Mouse (Mus musculus) spleen, embryonic (tissue): ENCODE data around the gene Asb9.

Experiments
- CTCF ChIA-PET: fragments of 350-600 bp; sonication (Branson Sonifier 250); formaldehyde crosslinking; loops from one replicate; lab custom pipeline; 2022; lab: Charles Lee

The Asb9 gene

DNA sequence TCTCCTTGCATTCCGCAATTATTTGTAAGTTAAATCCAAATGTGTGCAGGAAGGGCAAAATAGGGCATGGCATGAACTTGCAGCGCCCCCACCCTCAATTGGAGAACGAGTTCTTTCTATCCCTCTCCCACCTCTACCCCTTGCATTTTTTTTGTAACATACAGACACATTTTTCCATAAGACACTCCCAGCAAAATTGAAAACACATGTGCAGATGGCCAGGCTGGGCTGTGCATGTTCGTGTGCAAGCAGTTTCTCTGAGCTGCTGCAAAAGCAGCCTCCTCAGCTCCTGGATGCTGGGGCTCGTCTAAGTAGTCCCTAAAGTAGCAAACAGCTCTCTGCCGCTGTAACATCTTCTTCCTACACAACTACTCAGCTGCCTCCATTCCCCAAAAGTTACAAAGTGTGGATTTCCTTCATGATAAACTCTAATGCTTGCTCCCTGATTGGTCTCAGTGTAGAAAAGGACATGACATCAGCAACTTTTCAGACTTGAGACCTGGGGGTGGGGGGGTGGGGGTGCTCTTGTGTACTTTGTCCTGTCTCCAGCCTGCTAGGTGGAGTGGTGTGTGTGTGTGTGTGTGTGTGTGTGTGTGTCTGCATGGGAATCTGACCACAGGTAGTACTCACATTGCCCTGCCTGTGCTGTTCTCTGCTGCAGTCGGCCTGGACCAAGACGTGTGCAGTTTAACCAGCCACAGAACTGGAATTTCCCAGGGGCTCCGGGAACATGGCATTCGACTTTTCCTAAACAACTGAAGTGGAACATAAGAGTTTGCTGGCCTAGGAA is at the start of gene Asb9:
Gene Asb9, plus strand, starts transcription at position 619 of the 790 bp plus-strand sequence.
- CTCF ChIA-PET, result no interaction called here

DNA sequence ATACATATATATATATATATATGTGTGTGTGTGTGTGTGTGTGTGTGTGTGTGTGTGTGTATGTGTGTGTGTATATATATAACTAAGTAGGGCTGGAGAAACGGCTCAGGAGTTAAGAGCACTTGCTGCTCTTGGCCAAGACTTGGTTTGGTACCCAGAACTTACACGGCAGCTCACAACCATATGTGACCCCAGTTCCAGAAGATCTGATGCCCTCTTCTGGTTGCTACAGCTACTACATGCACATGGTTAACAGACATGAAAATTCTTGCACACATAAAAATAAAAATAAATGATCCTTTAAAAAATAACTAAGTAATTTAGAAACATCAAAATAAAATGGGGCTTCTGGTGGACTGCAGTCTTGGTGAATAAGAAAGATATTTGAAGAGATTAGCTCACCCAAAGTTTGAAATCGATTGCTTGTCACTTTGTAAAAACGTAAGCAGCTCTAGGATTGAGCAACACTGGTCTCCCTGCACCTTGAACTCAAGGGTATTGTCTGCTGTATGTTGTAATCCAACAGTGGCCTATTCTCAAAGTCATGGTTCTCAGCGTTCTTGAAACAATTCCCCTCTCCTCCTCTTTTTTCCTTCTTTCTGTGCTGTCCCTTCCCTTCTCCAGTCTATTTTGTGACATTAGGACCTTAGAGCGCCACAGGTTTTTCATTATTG is 46.8 kb upstream of the Asb9 start:
- CTCF ChIA-PET, result no interaction called here

DNA sequence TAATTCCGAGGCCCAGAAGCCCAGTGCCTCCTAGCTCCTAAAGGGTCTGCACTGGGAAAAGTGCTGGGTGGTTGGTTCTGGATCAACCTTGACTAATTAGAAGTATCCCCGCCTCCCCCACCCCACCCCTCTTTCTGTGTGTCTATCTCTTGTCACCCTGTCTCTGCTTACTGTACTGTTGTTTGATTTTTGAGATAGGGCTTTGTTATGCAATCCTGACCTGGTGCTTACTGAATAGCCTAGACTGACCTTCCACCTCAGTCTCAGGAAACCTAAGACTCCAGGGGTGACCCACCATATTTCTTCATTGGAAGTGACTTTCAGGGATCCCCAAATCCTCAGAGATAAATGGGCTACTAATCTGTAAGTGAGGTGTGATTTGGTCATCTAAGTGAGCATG is 3.9 kb upstream of the Asb9 start:
- CTCF ChIA-PET, result no interaction called here

DNA sequence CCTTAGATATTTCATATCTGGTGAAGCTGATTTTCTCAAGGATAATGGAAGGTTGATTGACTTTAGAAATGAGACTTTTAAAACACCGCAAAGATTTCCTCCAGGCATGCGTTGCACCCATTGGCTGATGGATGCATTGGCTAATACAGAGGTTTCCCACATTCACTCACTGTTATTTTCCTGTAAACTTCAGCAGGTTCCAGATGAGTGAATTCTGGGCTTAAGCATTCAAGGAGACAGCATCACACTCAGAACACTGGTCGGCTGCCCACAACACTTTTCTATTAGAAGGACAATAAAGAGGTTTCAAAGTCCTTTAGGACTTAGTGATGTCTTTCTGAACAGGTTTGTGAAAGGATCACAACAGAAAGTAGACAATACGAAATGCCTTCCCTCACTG is 941 bp downstream of the Asb9 start:
- CTCF ChIA-PET, result no interaction called here

DNA sequence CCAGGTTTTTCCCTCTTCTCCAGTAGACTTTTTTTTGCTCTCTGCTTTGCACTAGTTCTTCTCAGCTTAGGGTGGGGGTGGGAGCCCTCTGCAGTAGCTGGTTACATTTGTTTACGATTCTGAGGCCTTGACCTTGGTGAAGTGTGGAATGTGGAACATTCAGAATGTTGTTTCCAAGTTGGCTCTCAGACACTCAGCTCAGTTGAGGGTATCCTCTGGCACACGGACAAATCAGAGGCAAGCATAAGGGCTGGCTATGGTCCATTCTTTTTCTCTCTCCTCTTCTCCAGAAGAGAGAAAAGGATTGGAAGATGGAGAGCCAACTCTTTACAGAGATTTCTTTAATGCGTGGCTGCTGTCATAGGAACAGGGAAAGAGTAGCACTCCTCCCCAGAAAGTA is 2.6 kb downstream of the Asb9 start:
- CTCF ChIA-PET, result no interaction called here

DNA sequence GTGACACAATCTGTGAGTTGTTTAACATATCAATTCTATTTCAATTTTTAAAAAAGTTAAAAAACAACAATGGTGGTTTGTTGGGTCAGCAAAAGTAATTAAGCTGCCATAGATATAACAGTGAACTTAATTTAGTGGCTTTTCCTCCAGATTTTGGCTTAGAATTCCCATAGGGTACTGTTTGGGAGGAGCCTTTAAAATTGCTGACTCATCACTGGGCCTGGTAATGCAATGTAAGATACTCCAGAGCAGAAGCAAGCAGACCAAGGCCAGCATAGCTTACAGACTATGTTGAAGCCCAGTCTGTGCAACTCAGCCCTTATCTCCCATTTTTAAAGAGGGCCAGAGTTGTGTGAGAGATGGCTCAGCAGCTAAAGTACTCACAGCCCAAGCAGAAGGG is 16.0 kb downstream of the Asb9 start:
- CTCF ChIA-PET, result no interaction called here

DNA sequence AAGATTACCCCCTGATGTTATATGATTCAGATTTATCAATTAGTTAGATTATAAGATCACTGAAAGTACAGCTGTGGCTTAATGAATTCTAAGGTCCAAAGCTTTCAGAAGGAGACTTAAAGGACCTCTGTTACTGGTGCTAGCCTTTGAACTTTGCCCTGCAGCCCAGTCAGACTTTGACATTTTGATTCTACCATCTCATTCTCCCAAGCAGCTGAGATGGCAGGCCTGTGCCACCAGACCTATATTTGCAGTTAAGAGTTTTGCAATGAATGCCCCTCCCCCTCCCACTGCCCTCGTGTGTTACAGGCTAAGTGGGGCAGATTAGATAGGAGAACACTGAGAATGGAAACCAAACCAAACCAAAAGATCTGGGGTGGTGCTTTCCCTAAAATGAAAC is 20.4 kb downstream of the Asb9 start:
- CTCF ChIA-PET, result no interaction called here

DNA sequence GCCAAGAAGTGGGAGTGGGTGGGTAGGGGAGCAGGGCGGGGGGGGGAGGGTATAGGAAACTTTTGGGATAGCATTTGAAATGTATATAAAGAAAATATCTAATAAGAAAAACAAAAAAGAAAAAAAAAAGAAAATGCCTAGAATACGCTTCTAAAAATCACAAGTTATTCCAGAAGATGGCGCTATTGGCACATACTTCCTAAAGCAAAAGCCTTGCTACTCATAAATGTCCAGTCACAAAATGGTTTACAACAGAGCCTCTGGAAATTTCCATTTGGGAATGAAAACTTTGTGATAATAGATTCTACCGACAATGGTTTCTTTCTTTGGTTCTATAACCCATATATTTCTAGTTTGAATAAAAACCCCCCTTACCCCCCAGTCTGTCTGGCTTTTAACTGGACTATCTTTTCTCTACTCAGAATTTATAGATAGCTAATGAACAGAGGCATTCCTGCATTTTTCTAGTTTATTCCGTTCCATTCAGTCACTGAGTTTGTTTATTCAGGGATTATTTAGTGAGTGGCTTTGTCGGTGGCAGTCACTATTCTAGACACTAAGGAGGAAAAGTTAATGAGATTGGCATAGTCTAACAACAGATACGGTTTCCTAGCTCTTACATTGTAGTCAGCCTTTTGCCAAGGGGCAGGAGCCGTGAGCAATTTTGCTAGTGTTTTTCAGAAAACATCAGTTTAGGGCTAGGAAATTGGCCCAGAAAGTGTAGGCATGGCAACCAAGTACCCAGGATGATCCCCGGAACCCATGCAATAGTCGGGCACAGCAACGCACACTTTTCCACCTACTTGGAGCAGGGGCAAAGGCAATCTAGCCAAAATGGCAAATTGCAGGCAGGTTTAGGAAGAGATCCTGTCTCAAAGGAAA is 35.5 kb downstream of the Asb9 start:
- CTCF ChIA-PET, result interaction anchor here (0.7 kb wide), 1 partner anchor 703 kb away, joined by 10 read pairs; no protein-coding TSS in a partner anchor

DNA sequence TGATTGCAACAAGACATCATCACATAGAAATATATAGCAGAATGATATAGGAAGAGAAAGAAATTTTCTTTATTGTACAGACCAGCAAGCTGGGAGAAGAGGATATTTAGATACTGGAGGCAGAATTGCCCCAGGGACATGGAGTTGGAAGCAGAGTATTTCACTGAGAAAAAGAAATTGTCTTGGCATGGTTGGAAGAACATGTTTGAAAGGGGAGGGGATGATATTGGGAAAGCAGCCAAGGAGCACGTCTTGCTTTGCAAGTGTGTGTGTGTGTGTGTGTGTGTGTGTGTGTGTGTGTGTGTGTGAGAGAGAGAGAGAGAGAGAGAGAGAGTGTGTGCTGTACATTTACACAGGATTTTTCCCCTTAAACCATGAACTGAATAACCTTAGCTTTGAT is 64.1 kb downstream of the Asb9 start:
- CTCF ChIA-PET, result no interaction called here

DNA sequence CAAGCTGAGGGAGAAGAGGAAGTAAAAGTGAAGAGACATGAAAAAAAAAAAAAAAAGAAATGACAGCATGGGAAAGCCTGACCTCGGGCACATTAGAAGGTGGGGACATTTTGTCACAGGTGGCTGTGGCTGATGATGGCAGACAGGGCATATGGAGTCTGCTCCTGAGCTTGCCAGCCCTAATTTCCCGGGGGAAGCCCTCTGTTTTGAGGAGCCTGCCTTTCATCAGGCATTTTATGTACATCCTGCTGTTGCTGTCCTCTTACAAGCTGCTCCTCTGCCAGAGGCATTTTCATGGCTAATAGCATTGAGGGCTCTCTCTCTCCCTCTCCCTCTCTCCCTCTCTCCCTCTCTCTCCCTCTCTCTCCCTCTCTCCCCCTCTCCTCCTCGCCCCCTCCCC is 70.8 kb downstream of the Asb9 start:
- CTCF ChIA-PET, result no interaction called here
